Mouse (Mus musculus): ENCODE measurements around the gene Tspear. TPM values are rescaled to one million over a fixed set of nuclear protein-coding genes. Genes with fewer than 3 reads are reported as not detected.

The Tspear gene
- polyA plus RNA-seq, 1 experiment, result not detected

GRCm38 (mm10) chr10:77852559-77852958 lies 166.2 kb downstream of the Tspear start, which contains the start of gene Gm10318:
TSS of gene Gm10318 (plus strand) at chr10:77852859.
- peaks cover 13% of the 10 kb centered on the region for H3K27me3 ChIP-seq (ENCODE audit: control insufficient read depth, insufficient read depth, insufficient read length)
- no peak within 1 kb of the TSS for H3ac ChIP-seq (ENCODE audit: control insufficient read depth, insufficient read length)
- no peak within 1 kb of the TSS for H3K4me3 ChIP-seq
- no peak within 1 kb of the TSS for H3K4me2 ChIP-seq (ENCODE audit: low read depth)
- TF ChIP-seq REST (IDR thresholded peaks at IDR 0.05; ENCODE audit: insufficient read depth, insufficient read length) (no peak), MAX (IDR thresholded peaks at IDR 0.05; ENCODE audit: low read depth) (no peak), SRF (IDR thresholded peaks at IDR 0.05; ENCODE audit: control insufficient read depth, insufficient read length, low read depth) (no peak), TCF12 (IDR thresholded peaks at IDR 0.05; ENCODE audit: insufficient read depth, poor library complexity, severe bottlenecking) (no peak), MYOD1 (IDR thresholded peaks at IDR 0.05; ENCODE audit: control insufficient read depth in 1 of 3, insufficient read length in 2 of 3, low read depth in 2 of 3) (no peak), USF1 (IDR thresholded peaks at IDR 0.05; ENCODE audit: low read depth) (no peak), TCF3 (IDR thresholded peaks at IDR 0.05; ENCODE audit: insufficient read length, low read depth) (no peak), POLR2A (IDR thresholded peaks at IDR 0.05; ENCODE audit: insufficient read length, low read depth) (no peak), POLR2AphosphoS2 (IDR thresholded peaks at IDR 0.05; ENCODE audit: insufficient read length, low read depth) (no peak), MYOG (IDR thresholded peaks at IDR 0.05; ENCODE audit: control insufficient read depth in 1 of 3, insufficient read depth in 1 of 3, insufficient read length in 2 of 3, low read depth in 2 of 3) (no peak), CEBPB (IDR thresholded peaks at IDR 0.05; ENCODE audit: insufficient read depth, poor library complexity, severe bottlenecking) (no peak), E2F4 (IDR thresholded peaks at IDR 0.05; ENCODE audit: insufficient read depth) (no peak)
- no peaks in the 10 kb centered on the region for H3K79me2 ChIP-seq (ENCODE audit: control insufficient read depth, insufficient read depth)
- no peaks in the 10 kb centered on the region for H3K36me3 ChIP-seq (ENCODE audit: control insufficient read depth, insufficient read depth)

- Histone ChIP-seq H3K27me3 (ENCODE audit: control insufficient read depth, insufficient read depth, insufficient read length) (peaks cover 7% of the 10 kb centered on the region), H3ac (ENCODE audit: control insufficient read depth, insufficient read length) (no peak within 1 kb of the TSS), H3K36me3 (ENCODE audit: control insufficient read depth, insufficient read depth) (no peaks in the 10 kb centered on the region), H3K4me3 (no peak within 1 kb of the TSS), H3K79me2 (ENCODE audit: control insufficient read depth, insufficient read depth) (no peaks in the 10 kb centered on the region), H3K4me2 (ENCODE audit: low read depth) (no peak within 1 kb of the TSS)
- TF ChIP-seq E2F4 (IDR thresholded peaks at IDR 0.05; ENCODE audit: insufficient read depth) (no peak), POLR2A (IDR thresholded peaks at IDR 0.05; ENCODE audit: insufficient read length, low read depth) (no peak), MAX (IDR thresholded peaks at IDR 0.05; ENCODE audit: low read depth) (no peak), TCF3 (IDR thresholded peaks at IDR 0.05; ENCODE audit: insufficient read length, low read depth) (no peak), MYOD1 (IDR thresholded peaks at IDR 0.05; ENCODE audit: control insufficient read depth in 1 of 3, insufficient read length in 2 of 3, low read depth in 2 of 3) (no peak), USF1 (IDR thresholded peaks at IDR 0.05; ENCODE audit: low read depth) (no peak), TCF12 (IDR thresholded peaks at IDR 0.05; ENCODE audit: insufficient read depth, poor library complexity, severe bottlenecking) (no peak), CEBPB (IDR thresholded peaks at IDR 0.05; ENCODE audit: insufficient read depth, poor library complexity, severe bottlenecking) (no peak), MYOG (IDR thresholded peaks at IDR 0.05; ENCODE audit: control insufficient read depth in 1 of 3, insufficient read depth in 1 of 3, insufficient read length in 2 of 3, low read depth in 2 of 3) (no peak), REST (IDR thresholded peaks at IDR 0.05; ENCODE audit: insufficient read depth, insufficient read length) (no peak), POLR2AphosphoS2 (IDR thresholded peaks at IDR 0.05; ENCODE audit: insufficient read length, low read depth) (no peak), SRF (IDR thresholded peaks at IDR 0.05; ENCODE audit: control insufficient read depth, insufficient read length, low read depth) (no peak)
These were observed 175.3 kb downstream of the Tspear start, which contains the start of gene Gm3285 for GRCm38 (mm10) chr10:77861675-77862074. TSS of gene Gm3285 (plus strand) at chr10:77861975.

GRCm38 (mm10) chr10:77864067-77864761 lies 177.8 kb downstream of the Tspear start:
- Histone ChIP-seq H3ac (ENCODE audit: control insufficient read depth, insufficient read length) (no peak overlapping the region), H3K4me2 (ENCODE audit: low read depth) (no peak overlapping the region), H3K79me2 (ENCODE audit: control insufficient read depth, insufficient read depth) (no peaks in the 10 kb centered on the region), H3K27me3 (ENCODE audit: control insufficient read depth, insufficient read depth, insufficient read length) (peaks cover 7% of the 10 kb centered on the region), H3K36me3 (ENCODE audit: control insufficient read depth, insufficient read depth) (no peaks in the 10 kb centered on the region), H3K4me3 (no peak overlapping the region)
- TF ChIP-seq MAX (IDR thresholded peaks at IDR 0.05; ENCODE audit: low read depth), result no peak
- TF ChIP-seq MYOG (IDR thresholded peaks at IDR 0.05; ENCODE audit: control insufficient read depth in 1 of 3, insufficient read depth in 1 of 3, insufficient read length in 2 of 3, low read depth in 2 of 3), result no peak
- no peak for TF ChIP-seq TCF12 (IDR thresholded peaks at IDR 0.05; ENCODE audit: insufficient read depth, poor library complexity, severe bottlenecking)
- no peak for TF ChIP-seq POLR2A (IDR thresholded peaks at IDR 0.05; ENCODE audit: insufficient read length, low read depth)
- no peak for TF ChIP-seq USF1 (IDR thresholded peaks at IDR 0.05; ENCODE audit: low read depth)
- no peak for TF ChIP-seq POLR2AphosphoS2 (IDR thresholded peaks at IDR 0.05; ENCODE audit: insufficient read length, low read depth)
- no peak for TF ChIP-seq TCF3 (IDR thresholded peaks at IDR 0.05; ENCODE audit: insufficient read length, low read depth)
- no peak for TF ChIP-seq E2F4 (IDR thresholded peaks at IDR 0.05; ENCODE audit: insufficient read depth)
- TF ChIP-seq SRF (IDR thresholded peaks at IDR 0.05; ENCODE audit: control insufficient read depth, insufficient read length, low read depth), result no peak

- peaks cover 7% of the 10 kb centered on the region for H3K27me3 ChIP-seq (ENCODE audit: control insufficient read depth, insufficient read depth, insufficient read length)
These were observed 178.4 kb downstream of the Tspear start for GRCm38 (mm10) chr10:77864762-77865143.

More at GRCm38 (mm10) chr10:77864762-77865143, 178.4 kb downstream of the Tspear start:
- Histone ChIP-seq H3ac (ENCODE audit: control insufficient read depth, insufficient read length) (no peak overlapping the region), H3K36me3 (ENCODE audit: control insufficient read depth, insufficient read depth) (no peaks in the 10 kb centered on the region), H3K4me2 (ENCODE audit: low read depth) (no peak overlapping the region), H3K79me2 (ENCODE audit: control insufficient read depth, insufficient read depth) (no peaks in the 10 kb centered on the region), H3K4me3 (no peak overlapping the region)
- no peak for TF ChIP-seq USF1 (IDR thresholded peaks at IDR 0.05; ENCODE audit: low read depth)
- TF ChIP-seq TCF3 (IDR thresholded peaks at IDR 0.05; ENCODE audit: insufficient read length, low read depth), result no peak
- no peak for TF ChIP-seq TCF12 (IDR thresholded peaks at IDR 0.05; ENCODE audit: insufficient read depth, poor library complexity, severe bottlenecking)
- TF ChIP-seq SRF (IDR thresholded peaks at IDR 0.05; ENCODE audit: control insufficient read depth, insufficient read length, low read depth), result no peak
- no peak for TF ChIP-seq MAX (IDR thresholded peaks at IDR 0.05; ENCODE audit: low read depth)
- no peak for TF ChIP-seq E2F4 (IDR thresholded peaks at IDR 0.05; ENCODE audit: insufficient read depth)
- TF ChIP-seq MYOG (IDR thresholded peaks at IDR 0.05; ENCODE audit: control insufficient read depth in 1 of 3, insufficient read depth in 1 of 3, insufficient read length in 2 of 3, low read depth in 2 of 3), result no peak
- no peak for TF ChIP-seq REST (IDR thresholded peaks at IDR 0.05; ENCODE audit: insufficient read depth, insufficient read length)
- TF ChIP-seq POLR2AphosphoS2 (IDR thresholded peaks at IDR 0.05; ENCODE audit: insufficient read length, low read depth), result no peak
- TF ChIP-seq CEBPB (IDR thresholded peaks at IDR 0.05; ENCODE audit: insufficient read depth, poor library complexity, severe bottlenecking), result no peak
- TF ChIP-seq MYOD1 (IDR thresholded peaks at IDR 0.05; ENCODE audit: control insufficient read depth in 1 of 3, insufficient read length in 2 of 3, low read depth in 2 of 3), result no peak
- TF ChIP-seq POLR2A (IDR thresholded peaks at IDR 0.05; ENCODE audit: insufficient read length, low read depth), result no peak

All from myocyte (in vitro differentiated cells).